Mouse (Mus musculus) natural killer cell, adult 2 months (primary cell): ENCODE measurements around the gene Slc6a18.
A peak's percentile ranks its signal among the peaks of the same experiment; 100 is the strongest.
"Not testable (repeated sequence)": the region's sequence is repeated elsewhere in the genome, so short reads cannot be mapped to it uniquely, and the experiment has no call there.

ENCODE experiments used
- DNase-seq, 2 experiments: peaks; one replicate each; pipeline ENCODE4 v3.0.0; 2022; ENCODE audit warnings: low spot score in 2 of 2

The Slc6a18 gene

DNA sequence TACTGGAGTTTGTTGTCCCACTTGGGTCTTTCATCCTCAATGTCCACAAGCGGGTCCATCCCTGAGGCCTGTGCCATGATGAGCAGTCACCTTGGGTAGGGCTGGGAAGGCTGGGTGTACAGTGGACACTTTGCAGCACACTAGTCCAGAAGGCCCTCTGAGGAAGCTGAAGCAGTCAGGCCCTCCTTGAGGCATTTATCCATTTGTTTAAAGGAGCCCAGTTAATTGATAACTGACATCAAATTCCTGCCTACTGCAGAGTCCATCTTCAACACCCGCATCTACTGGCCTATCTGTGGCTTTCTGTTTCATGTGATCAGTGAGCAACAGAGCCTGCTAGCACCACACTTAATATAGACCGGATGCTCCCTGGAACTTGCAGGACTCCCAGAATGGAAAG, at the start of gene Slc6a18:
TSS of gene Slc6a18 (minus strand) at position 171 of the 400 bp plus-strand sequence.
- no peak for DNase-seq

DNA sequence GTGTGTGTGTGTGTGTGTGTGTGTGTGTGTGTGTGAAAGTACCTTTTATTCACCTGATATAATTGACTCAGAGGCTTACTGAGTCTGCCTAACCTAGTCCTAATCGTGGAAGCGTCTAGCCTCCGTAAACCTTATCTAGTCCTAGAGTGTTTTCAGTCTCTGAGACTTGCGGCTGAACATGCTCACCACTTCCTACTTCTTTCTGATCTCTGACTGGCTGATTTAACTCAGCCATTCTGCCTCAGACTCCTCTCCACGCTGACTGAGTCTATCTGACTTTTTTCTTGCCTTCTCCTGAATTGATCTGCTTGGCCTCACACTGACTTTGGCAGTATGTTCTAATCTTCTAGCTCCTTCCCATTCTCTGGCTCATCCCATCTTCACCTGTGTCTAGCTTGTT, 47.5 kb upstream of the Slc6a18 start:
- peak; percentile 42 to 44 for DNase-seq

DNA sequence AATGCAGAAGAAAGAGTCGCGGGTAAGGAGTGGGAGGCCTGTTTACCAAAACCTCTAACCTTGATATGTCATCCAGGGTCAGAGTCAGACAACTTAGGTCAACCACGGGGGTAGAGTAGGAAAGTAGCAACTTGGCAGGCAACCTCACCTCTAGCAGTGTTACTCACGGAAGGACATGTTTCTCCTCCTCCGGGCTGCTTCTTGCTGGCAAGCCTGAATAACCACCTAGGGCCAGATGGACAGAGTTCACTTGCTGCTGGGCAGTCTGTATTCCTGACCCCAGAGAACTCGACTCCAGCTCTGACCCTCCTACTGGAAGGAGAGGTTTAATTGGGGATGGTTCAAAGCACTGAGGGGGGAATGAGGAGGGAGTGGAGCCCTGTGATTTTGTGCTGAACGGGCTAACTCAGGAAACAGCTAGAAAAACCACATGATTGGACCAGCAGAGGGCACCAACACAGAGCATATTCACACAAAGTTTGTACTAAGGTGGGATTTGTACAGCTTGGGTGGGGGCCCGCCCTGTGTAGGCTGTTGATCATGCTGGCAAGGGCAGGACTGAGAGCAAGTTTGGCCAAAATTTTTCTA, 45.4 kb upstream of the Slc6a18 start:
- DNase-seq, result peak in 1 of 2 experiments; percentile 41

DNA sequence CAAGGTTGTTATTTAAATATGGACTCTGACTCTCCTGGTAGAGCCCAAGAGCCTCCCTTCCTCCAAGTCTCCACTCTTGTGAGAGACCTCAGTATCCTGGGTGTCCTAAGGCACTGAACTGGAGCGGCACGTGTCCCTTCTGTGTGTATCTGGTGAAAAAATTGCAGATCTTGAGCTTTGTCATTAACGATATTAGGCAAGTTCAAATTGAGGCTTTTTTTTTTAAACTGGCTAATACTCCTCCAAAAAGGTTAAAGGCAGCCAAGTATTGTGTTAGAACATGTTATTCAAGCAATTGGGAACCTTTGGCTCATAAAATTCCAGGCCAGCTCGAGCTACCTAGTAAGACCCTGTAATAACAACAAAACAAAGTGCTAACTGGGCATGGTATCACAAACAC, 42.4 kb upstream of the Slc6a18 start:
- DNase-seq, result no peak

DNA sequence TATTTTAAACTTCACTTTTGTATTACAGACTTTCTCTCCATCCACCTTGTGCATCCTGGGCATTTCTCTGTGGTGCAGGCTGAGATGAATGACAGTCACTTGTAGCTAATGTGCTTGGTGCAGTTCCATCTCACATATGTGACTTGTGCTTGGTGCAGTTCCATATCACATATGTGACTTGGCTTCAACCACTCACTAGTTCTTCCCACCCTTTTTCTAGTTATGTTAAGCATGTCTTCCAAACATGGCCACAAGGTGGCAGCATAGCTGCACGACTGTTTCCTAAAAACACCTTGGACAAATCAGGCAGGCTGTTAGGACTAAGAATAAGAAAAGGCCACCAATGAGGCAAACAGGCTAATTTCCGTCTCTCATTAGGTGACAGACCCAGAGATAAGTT, 40.4 kb upstream of the Slc6a18 start:
- peak; percentile 66 to 77 for DNase-seq

DNA sequence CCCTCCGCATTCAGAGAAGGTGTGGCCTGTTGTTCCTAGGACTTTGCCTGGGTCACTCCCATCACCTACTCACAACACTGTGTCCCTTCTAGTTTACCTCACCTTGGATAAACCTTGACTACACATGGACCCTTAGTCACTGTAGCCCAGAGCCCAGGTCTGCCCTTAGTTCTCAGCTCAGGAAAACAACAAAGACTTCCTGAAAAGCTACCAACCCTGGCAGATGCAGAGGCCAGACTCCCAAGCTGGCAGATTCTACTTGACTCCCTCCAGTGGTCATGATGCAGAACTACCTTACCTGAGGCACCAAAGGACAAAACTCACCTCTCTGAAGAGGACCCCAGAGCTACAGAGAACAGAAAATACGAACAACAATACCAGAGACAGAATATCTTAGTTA, 36.2 kb upstream of the Slc6a18 start:
- DNase-seq, result no peak

DNA sequence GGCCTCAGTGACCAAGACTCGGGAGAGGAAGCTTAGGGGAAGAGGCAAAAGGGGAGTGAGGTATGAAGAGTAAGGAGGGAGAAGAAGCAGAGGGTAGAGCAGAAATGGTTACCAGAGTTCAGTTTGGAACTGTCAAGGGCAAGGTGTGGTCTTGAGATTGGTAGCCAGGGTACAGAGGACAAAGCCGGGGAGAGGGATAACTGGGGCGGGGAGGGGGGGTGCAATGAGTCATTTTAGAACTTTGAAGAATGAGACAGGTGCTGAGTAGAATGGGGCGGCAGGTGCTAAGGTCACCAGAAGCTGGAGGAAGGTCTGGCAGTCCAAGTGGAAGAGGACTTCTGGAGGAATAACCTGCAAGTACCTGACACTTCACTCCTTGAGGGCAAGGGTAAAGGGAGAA, 35.4 kb upstream of the Slc6a18 start:
- no peak for DNase-seq

DNA sequence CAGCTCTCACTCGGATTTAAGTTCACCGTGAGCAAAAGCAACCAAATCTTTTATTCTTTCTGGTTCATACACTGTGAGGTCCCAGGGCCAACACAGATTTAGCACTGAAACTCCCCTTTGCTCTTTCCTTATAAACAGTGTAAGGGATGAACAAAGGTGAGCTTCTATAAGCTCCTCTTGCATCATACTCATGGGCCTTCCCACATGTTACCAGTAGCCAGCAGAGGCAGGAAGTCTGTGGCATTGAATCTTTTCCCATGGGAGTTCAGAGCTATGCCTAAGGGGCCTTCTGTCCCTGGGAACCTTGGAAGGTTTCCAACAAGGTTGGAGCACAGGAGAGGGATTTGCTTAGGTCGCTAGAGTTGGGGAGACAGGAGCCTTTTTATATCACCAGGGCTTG, 34.4 kb upstream of the Slc6a18 start:
- DNase-seq, result no peak

DNA sequence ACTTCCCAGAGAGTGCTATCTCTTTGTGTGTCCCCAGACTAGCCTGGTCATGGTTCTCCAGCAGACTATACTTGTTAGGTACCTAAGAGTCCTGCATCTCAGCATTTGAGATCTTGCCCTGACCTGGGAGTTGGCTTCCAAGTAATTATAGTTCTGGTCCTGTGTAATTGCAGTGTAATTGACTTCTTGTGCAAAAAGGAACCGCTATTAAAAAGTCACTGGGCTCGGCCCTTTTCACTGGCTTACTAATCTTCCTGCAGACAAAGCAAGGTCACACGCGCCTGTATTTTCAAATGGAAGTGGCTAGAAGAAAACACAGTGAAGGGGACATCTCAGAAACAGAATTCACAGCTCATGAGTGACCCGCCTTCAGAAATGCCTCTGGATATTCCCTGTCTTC, 34.0 kb upstream of the Slc6a18 start:
- no peak for DNase-seq

DNA sequence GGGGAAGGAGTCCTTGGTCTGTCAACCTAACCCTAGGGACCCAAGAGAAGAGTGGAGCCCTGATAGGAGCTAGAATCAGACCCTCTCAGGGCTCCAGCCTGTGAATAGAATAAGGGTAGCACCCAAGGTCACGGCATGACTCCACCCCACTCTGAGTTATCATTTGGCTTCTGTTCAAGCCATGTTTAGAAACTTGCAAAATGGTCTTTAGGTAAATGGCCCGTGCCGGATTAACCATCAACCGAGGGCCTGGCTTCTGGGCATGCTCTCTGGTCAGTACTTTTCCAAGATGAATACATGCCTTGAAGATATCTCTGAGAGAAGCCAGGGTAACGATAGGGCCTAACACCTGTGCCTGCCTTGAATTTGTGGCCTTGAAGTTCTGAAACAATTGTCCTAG, 33.4 kb upstream of the Slc6a18 start:
- no peak for DNase-seq

DNA sequence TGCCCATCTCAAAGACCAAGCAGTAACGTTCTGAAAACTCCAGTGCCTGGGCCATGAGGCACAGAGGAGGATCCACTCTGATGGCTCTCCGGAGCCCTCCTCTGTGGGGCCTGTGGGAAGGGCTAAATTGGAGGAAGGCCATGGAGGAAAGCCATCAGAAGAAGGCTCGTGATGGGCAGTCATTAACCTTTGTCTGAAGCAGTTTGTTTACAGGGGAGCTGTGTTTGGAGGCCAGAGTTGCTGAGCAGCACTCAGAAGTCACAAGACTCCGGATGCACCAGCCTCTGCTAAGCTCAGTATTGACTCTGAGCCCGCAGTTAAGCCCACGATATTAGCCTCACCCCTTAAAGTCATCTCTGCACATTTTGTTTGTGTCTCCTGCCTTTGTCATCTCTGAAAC, 31.7 kb upstream of the Slc6a18 start:
- no peak for DNase-seq

DNA sequence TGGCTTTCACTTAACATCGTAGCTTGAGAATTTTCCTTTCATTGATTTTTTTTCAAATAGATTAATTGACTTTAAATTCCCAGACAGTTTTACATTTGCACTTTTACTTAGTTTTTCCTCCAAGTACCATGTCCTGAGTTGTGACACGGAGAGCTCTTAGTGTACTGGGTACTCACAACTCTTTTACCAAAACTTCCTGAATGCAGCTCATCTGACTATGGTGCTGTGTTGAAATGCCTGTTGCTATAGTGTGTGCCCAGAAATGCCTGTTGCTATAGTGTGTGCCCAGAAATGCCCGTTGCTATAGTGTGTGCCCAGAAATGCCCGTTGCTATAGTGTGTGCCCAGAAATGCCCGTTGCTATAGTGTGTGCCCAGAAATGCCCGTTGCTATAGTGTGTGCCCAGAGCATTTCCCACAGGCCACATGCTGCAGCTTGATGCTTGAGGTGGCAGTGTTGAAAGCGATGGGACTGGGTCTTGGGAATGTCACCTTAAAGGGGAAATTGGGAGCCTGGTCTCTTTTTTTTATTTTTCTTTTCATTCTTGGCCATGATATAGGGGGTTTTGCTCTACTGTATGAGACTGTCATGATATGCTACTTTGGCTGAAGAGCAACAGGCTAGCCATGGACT, 27.0 kb upstream of the Slc6a18 start, which contains the start of gene Slc6a19:
TSS of gene Slc6a19 (minus strand) at position 172 of the 632 bp plus-strand sequence.
- no peak for DNase-seq

DNA sequence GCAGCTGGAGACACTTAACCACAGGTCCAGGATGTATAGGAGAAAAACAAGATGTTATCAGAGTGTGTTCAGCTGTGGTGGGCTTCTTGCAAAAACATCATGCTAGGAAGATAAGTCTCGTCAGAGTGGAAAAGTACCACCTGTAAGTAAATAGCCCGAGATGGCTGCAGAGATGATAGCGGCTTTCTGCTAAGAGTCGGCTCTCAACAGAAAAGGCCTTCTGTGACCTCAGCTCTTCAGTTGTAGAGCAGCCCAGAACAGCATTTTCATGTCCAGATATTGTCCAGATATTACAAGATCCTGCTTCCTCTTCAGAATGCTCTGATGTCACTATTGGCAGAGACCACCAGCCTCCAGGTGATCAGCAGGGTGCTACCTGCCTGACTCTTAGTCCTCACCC, 25.7 kb upstream of the Slc6a18 start:
- not testable (repeated sequence) for DNase-seq

DNA sequence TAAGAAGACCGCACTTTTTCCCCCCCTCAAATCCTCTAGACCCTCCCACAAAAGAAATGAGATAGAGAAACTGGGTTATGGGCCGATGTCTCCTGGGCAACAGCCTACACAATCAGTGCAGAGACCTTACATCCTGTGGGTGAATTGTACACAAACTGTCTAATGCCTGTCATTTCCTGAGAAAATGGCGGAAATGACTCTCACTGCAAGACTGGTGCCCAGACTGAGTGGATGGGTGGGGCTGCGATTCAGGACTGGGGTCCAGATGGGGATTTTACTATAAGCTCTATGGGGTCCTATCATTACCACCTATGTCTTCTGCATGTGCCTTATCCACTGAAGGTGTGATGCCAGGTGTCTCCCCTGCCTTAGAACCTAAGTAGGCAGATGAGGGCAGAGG, 25.0 kb upstream of the Slc6a18 start:
- DNase-seq, result peak in 1 of 2 experiments; percentile 36

DNA sequence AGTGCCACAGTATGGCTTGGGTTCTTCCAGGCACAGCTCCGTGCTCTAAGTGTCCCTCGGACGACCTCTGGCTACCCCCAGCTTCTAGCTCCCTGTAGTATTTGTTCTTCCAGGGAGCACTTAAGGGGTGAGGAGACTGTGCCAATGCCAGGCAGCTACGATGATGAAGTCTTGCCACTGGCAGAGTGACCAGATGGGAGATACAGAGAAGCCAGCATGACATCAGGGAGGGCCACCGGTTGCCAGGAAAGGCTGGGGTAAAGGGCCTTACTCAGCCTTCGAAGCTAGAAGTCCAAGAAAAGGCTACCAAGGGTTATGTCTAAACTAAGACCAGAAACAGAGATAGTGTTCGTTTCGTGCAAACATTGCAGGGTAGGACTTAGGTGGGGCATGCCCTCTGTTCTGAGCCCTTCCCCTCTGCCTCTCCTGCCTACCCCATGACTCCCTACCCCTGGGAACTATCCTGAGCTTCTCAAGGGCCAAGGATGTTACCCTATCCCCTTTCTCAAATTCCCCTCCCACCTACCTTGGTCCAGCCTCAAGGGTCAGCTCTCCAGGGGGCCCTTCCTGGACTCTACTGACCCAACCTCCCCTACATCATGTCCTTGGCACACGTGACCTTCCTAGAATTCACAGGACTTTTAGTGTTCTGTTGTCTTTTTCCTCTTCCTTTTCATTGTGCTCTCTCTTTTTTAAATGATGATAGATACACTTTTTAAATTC, 23.5 kb upstream of the Slc6a18 start:
- no peak for DNase-seq

DNA sequence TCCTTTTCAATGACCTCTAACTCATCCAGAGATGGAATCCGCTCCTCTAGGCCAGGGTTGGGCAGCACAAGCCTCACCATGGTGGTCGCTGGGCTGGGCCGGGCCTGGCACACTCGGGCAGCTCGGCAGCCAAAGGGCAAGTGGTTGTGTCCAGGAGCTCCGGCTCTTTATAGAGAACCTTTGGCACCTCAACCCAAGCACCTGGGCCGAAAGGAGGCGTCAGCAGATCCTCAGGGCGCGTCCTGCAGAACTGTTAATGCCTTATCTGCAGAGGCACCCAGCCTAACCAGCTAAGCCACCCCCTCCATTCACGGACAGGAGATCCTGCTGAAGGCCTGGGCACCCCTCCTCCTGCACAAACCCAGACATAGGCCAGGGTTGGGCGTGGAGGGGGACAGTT, 22.7 kb upstream of the Slc6a18 start:
- no peak for DNase-seq

DNA sequence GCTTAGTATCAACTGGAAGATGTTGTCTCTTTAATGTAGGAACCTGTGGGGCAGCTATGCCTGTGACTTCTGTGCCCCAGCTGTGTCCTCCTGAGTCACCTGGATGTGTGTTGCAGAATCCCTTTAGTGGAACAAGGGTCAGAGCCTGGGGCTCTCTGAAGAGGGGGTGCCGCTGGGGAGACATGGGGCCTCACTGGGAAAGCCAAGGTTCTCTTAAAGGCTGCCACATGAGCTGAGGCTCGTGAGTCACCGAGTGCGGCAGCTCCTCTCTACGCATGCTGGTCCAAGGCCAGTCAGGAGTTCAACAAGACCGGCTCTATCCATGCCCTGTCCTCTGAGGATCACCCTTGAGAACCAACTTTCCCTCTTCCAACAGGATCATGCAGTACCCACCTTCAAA, 21.9 kb upstream of the Slc6a18 start:
- no peak for DNase-seq

DNA sequence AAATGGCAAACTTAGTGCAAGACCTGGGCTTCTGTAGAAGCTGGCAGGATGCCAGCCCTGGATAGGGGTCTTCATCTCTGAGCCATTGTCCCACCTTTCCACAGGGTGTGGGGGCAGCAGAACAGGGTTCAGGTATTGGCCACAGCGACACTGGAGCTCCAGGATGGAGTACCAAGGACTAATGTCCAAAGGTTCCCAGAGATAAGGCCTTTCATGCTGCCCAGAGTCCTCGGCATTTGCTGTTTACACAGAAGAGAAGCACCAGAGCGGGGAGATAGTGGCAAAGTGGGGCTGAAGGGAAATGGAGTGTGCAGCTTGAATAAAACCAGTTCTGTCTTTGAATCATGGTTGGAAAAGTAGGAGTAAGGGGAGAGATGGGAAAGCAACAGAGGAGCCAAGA, 18.7 kb upstream of the Slc6a18 start:
- DNase-seq, result no peak

DNA sequence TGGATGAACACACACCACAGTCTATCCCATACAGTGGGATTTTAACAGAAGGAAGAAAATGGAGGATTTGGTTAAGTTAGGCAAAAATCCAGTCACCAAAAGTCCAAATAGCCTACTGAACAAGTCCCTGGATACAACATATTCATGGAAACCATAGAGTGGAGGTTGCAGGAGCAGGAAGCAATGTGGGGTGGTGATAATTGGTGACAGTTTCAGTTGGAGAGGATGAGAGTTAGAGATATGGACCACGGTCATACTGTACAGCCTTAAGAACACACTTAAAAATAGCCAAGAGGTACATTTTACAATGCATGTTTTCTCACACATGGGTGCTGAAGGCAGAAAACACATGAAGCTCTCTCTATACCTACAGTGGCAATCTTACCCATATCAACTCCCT, 17.1 kb upstream of the Slc6a18 start:
- no peak for DNase-seq

DNA sequence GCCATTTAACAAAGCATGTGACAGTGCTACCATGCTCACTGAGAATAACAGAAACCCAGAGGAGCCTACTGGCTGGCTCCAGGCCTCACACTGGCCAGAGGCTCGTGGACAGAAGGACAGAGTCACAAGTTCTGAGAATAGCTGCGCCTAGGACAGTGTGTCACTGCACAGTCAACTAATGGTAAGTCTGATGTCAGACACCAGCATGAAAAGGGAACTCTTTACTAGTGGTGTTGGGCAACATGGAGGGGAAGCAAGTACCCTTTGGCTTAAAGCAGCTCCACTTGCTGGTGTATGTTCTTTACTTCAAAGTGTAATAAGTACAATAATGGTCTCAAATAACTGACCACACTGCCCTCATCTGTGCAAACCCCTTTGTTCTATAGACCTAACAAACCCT, 15.5 kb upstream of the Slc6a18 start:
- DNase-seq, result no peak

DNA sequence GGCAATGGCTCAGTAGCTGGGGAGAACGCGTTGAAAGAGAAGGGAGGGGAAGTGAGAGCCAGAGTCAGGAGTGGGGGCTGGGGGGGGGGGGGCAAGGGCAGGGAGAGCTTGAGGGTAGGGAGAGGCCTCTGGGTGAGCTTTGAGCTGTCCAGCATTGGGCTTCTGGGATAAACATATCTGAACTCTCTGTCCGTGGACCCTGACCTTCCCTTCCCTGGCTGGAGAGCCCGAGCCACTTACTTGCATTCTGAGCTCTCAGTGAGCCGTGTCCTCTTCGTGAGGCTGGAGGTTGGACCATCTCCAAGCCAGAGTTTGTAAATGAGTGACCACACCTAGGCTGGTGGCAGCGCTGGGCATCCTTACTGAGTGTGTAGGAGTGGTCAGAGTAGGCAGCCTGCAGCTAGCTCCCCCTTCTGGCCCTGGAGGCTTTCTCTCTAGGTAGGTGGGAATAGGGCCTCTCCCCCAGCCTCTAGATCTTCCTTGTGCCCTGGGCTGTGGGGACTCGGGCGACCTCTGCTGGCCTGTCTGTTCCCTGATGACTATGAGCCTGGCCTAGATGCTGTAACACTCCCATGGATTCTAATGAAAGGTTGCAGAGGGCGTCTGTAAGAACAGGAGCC, 14.5 kb upstream of the Slc6a18 start:
- peak in 1 of 2 experiments; percentile 54 for DNase-seq

DNA sequence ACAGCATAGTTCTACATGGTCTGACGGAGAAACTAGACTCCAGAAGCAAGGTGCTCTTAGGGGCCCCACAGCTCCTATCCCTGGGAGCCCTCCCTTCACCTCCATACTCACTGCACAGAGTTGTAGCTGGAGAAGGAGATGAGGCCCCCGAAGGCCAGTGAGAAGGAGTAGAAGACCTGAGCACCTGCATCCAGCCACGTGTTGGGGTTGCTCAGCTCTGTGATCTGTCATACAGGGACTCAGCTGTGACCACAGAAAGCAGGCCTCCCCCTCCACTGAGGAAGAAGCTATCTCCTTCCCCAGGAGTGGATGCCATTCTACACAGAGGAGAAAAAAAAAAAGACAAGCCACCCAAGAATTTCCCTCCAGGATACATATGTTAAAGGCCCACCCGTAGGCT, 11.1 kb upstream of the Slc6a18 start:
- no peak for DNase-seq

DNA sequence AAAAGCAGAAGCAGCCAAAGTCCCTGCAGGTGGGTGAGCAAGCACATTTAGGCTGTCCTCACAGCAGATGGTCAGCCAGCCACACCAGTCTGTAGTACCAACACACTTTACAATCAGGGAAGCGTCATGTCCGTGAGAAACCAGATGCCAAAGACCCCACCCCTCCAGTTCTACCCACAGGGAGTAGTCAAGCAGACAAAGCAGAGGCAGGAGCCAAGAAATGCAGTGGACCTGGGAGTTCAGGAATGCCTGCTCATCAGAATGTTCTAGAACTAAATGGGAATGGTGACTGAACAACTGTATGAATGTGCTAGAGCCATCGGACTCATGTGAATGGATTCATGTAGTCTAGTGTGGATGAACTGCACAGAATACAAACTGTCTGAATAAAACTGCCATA, 9.8 kb upstream of the Slc6a18 start:
- DNase-seq, result no peak
